8 mouse cellular contexts compared by ENCODE assay signal in genomic region chr3:90051441-90052350, GRCm38 (mm10). TPM values are rescaled to one million over a fixed set of nuclear protein-coding genes. Genes with fewer than 3 reads are reported as not detected.
A peak's percentile ranks its signal among the peaks of the same experiment; 100 is the strongest.
DNase-seq lines count a peak whose midpoint lies in the region; ATAC-seq and TF ChIP-seq lines count a peak whose summit lies in the region.

Gene 4933434E20Rik, plus strand, starts transcription at chr3:90051636.

- peaks cover 92% of the 10 kb centered on the region for H3K79me2 ChIP-seq in C2C12 (ENCODE audit: control insufficient read depth, insufficient read depth)

- H3ac ChIP-seq in C2C12 (ENCODE audit: control insufficient read depth, insufficient read length, low read depth), result peak within 1 kb of the TSS; percentile 98

- WGBS in liver, embryonic 12.5 days (ENCODE audit: insufficient replicate concordance), result under 1% methylated on average over 42 of the region's 43 CpGs

- peak; percentile 20; the same call in 1 of the 2 replicates for ATAC-seq in erythroblast, adult 5-6 weeks (replicated peaks; ENCODE audit: low FRiP score, poor library complexity, severe bottlenecking)
- peak; percentile 71 for ATAC-seq in liver, embryonic 12.5 days

- H3K9me3 ChIP-seq in liver, embryonic 12.5 days (replicated peaks), result no peaks in the 10 kb centered on the region

- TF ChIP-seq CTCF in C2C12 (IDR thresholded peaks at IDR 0.05; ENCODE audit: control insufficient read depth, insufficient read depth, insufficient read length), result no peak

- DNase-seq in adrenal gland, adult 18-20 months (ENCODE audit: low spot score in 2 of 2), result peak; percentile 61 to 66
- DNase-seq in heart, adult 9 months (ENCODE audit: low spot score in 2 of 2), result peak; percentile 44 to 63
- DNase-seq in kidney, postnatal 14 days, result peak; percentile 68
- DNase-seq in naive thymus-derived CD4-positive, alpha-beta T cell, adult 2 months (ENCODE audit: low read depth), result peak; percentile 75
- DNase-seq in telencephalon, adult 2 months (ENCODE audit: low read depth, low spot score), result peak; percentile 44

- peaks cover 39% of the 10 kb centered on the region for H3K4me1 ChIP-seq in liver, embryonic 12.5 days

- peak within 1 kb of the TSS; percentile 95 for H3K27ac ChIP-seq in liver, embryonic 12.5 days

- peaks cover 76% of the 10 kb centered on the region for H3K79me3 ChIP-seq in C2C12 (ENCODE audit: low read depth)

- peak within 1 kb of the TSS; percentile 71 for H3K4me2 ChIP-seq in liver, embryonic 12.5 days

- no peaks in the 10 kb centered on the region for H3K27me3 ChIP-seq in C2C12 (ENCODE audit: control insufficient read depth, insufficient read depth, insufficient read length)
- no peaks in the 10 kb centered on the region for H3K27me3 ChIP-seq in liver, embryonic 12.5 days (replicated peaks)

- peaks cover 59% of the 10 kb centered on the region for H3K36me3 ChIP-seq in C2C12 (ENCODE audit: control insufficient read depth, insufficient read depth)
- H3K36me3 ChIP-seq in liver, embryonic 12.5 days, result peaks cover 41% of the 10 kb centered on the region

- H3K9ac ChIP-seq in liver, embryonic 12.5 days, result peak within 1 kb of the TSS; percentile 95

- peak within 1 kb of the TSS; percentile 81 for H3K4me3 ChIP-seq in C2C12 (ENCODE audit: insufficient read depth, poor library complexity, severe bottlenecking)
- peak within 1 kb of the TSS; percentile 88 for H3K4me3 ChIP-seq in liver, embryonic 12.5 days

TF ChIP-seq in C2C12, 6 proteins besides CTCF, POLR2A, EP300 and RAD21:
- TF ChIP-seq MYOG (IDR thresholded peaks at IDR 0.05; ENCODE audit: control insufficient read depth, extremely low read depth, insufficient read length) (no peak), MYOD1 (IDR thresholded peaks at IDR 0.05; ENCODE audit: control insufficient read depth, insufficient read length, low read depth) (no peak)

RNA-seq across cellular contexts. Expression of gene 4933434E20Rik, which starts in this region (rescaled TPM):
- polyA plus RNA-seq in C2C12 (2012; fragmentation: generic; extraction: Trizol), result 67.6 TPM
- total RNA-seq in adrenal gland, adult 18-20 months (2021), result 10 to 100 TPM; 88.2 to 89.0 TPM
- total RNA-seq in erythroblast, adult 5-6 weeks (2015; ENCODE audit: low replicate concordance), result 10.4 and 15.0 TPM in 2 replicates
- 16.3 and 17.6 TPM in 2 replicates for total RNA-seq in erythroblast, adult 5-6 weeks (2017; ENCODE audit: low replicate concordance)
- polyA plus RNA-seq in liver, embryonic 12.5 days (2016; fragmentation: Nextera tagmentation; extraction: Ambion mirVana), result 101 and 103 TPM in 2 replicates

Comparison
In these comparisons a context has a peak if more than half of its experiments do, and no peak if none do; other contexts are left out.
1. Peak in every context shown above with its lines: DNase-seq, ATAC-seq, H3K4me3 ChIP-seq and H3K27ac ChIP-seq.
2. RNA of gene 4933434E20Rik (total RNA-seq): 88.2 to 89.0 TPM in adrenal gland, adult 18-20 months; 10.4 to 17.6 TPM in erythroblast, adult 5-6 weeks; every median in the first group is over 4 times any median in the second.